In the genomic region with DNA sequence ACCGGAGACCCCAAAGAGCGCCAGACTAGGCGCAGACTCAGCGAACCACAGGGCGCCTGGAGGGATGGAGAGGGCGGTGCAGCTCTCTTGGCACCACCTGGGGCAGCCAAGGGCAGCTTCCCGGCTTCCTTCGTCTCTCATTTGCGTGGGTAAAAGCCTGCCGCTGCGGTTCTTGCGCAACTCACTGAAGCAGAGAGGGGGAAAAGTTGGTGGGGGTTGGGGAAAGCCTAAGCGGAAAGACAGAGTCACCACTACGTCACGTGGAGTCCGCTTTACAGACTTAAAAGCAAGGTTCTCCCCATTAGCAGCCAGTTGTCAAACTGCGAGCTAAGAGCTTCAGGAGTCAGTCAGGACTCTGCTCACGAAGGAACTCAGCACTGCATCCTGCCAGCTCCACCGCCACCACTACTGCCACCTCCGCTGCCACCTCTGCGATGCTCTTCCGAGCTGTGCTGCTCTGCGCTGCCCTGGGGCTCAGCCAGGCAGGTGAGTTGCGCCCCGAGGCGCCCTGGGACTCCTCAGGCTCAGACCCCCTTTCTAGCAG, we compare ENCODE assay signal across 8 mouse cellular contexts. TPM values are rescaled to one million over a fixed set of nuclear protein-coding genes. Genes with fewer than 3 reads are reported as not detected.
DNase-seq lines count a peak whose midpoint lies in the region; ATAC-seq lines count a peak whose summit lies in the region.

TSS of gene Ptgs2 (plus strand) at position 242 of the 544 bp plus-strand sequence.

- WGBS in limb, embryonic 10.5 days = 2% methylated on average over 26 of the region's 26 CpGs
- 1% methylated on average over 26 of the region's 26 CpGs for WGBS in midbrain, embryonic 10.5 days

- H3K27ac ChIP-seq in limb, embryonic 10.5 days = peak within 1 kb of the TSS; percentile 47; the same call in 1 of the 2 replicates
- peak within 1 kb of the TSS; percentile 3; the same call in 1 of the 2 replicates for H3K27ac ChIP-seq in midbrain, embryonic 10.5 days (replicated peaks)

- peak within 1 kb of the TSS; percentile 56 for H3K4me3 ChIP-seq in limb, embryonic 10.5 days
- peak within 1 kb of the TSS; percentile 61 for H3K4me3 ChIP-seq in midbrain, embryonic 10.5 days

- peaks cover 14% of the 10 kb centered on the region; the same call in 1 of the 2 replicates for H3K27me3 ChIP-seq in limb, embryonic 10.5 days (ENCODE audit: low read depth, poor library complexity, severe bottlenecking)
- peaks cover 13% of the 10 kb centered on the region for H3K27me3 ChIP-seq in midbrain, embryonic 10.5 days (ENCODE audit: low read depth, poor library complexity, severe bottlenecking)

- intact Hi-C loops in gastrocnemius, postnatal 36 days (cut with DNase I) = no loop called here

- DNase-seq in Muller cell, postnatal 12 days (ENCODE audit: inconsistent ontology term) = peak; percentile 79
- DNase-seq in gastrocnemius, postnatal 36 days = peak; percentile 18 to 29
- DNase-seq in induced T-regulatory cell, adult 2 months (ENCODE audit: low read depth) = peak; percentile 1
- DNase-seq in limb, embryonic 10.5 days (ENCODE audit: low spot score) = peak; percentile 60
- peak; percentile 57 for DNase-seq in midbrain, embryonic 10.5 days (ENCODE audit: low spot score)
- peak; percentile 52 for DNase-seq in right cerebral cortex, postnatal 25 days
- DNase-seq in T-cell, adult 2 months (ENCODE audit: low spot score) = no peak

- H3K4me1 ChIP-seq in limb, embryonic 10.5 days = peaks cover 9% of the 10 kb centered on the region
- peaks cover 11% of the 10 kb centered on the region for H3K4me1 ChIP-seq in midbrain, embryonic 10.5 days

- no peaks in the 10 kb centered on the region for H3K9me3 ChIP-seq in limb, embryonic 10.5 days (replicated peaks)
- no peaks in the 10 kb centered on the region for H3K9me3 ChIP-seq in midbrain, embryonic 10.5 days (replicated peaks)

- H3K36me3 ChIP-seq in limb, embryonic 10.5 days = no peaks in the 10 kb centered on the region
- H3K36me3 ChIP-seq in midbrain, embryonic 10.5 days = no peaks in the 10 kb centered on the region

- ATAC-seq in common myeloid progenitor, adult 5-6 weeks (replicated peaks; ENCODE audit: low read depth, poor library complexity, severe bottlenecking) = peak; percentile 96

RNA-seq across cellular contexts. Expression of gene Ptgs2, which starts in this region (rescaled TPM):
- 4.8 and 8.0 TPM in 2 replicates for total RNA-seq in common myeloid progenitor, adult 5-6 weeks (2017)
- under 1 TPM; 0.33 to 0.35 TPM for total RNA-seq in gastrocnemius, postnatal 36 days (2021)
- not detected in 2 replicates for polyA plus RNA-seq in limb, embryonic 10.5 days (2016; fragmentation: Nextera tagmentation; extraction: Ambion mirVana)
- polyA plus RNA-seq in midbrain, embryonic 10.5 days (2016; fragmentation: Nextera tagmentation; extraction: Ambion mirVana) = 0.02 and 0.11 TPM in 2 replicates

Comparison
In these comparisons a context has a peak if more than half of its experiments do, and no peak if none do; other contexts are left out.
1. Peak in DNase-seq in gastrocnemius, postnatal 36 days; RNA of the gene not detected or under 1 TPM.
2. Peak in DNase-seq, H3K4me3 ChIP-seq and H3K27ac ChIP-seq in limb, embryonic 10.5 days; RNA of the gene not detected or under 1 TPM.
3. Peak in DNase-seq, H3K4me3 ChIP-seq and H3K27ac ChIP-seq in midbrain, embryonic 10.5 days; RNA of the gene not detected or under 1 TPM.